Mouse (Mus musculus) right cerebral cortex, postnatal 10 days (tissue): ENCODE measurements around the gene Acvr2a.

ENCODE experiments used
- DNase-seq, 2 experiments: peaks; one replicate each; pipeline ENCODE4 v3.0.0; 2021; ENCODE audit warnings: low spot score in 2 of 2

The Acvr2a gene

DNA sequence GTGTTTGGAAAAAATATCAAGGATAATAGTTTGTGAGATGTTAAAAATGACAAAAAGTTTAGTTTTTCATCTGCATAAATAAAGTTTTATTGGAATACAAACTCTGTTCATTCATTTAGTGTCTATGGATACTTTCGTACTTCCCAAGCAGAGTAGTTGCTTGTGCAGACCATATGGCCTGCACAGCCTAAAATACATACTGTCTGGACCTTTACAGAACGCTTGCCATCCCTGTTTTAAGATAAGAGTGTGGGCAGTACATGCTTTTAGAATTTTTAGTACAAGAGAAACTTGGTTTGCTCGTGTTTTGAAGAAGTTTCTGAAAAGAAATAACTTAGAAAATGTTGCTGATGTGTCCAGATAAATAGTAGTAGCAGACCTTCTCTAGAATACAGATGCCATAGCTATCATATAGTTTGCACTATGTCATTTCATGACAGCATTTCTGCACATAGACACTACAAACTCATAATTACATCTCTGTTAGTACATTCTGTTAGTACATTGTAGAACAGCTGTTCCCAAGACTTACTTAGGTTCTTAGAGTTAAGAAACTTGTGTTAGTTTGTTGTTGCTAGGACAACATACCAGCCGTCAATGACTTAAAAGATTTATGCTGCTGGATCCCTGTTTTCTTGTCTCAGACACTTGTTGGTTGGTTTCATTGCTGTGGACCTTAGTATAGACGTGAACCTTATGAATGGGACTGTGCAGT lies 54.4 kb downstream of the Acvr2a start:
- DNase-seq: peak in 1 of 2 experiments; percentile 42

DNA sequence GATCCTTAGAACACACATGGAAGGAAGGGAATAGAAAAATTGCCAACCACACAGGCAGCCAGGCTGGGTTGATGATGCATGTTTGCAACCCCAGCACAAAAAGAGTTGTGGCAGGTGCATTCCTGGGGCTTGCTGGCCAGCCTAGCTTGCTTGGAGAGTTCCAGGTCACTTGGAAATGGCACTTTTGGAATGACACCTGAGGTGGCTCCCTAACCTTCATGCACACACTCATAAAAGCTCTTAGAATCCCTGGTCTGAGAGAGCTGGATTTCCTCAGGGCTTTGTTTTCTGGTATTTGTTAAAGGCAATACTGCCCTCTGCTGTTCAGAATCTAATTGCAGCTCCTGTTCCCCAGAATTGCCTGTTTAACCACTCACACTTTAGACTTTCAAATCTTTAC lies 72.0 kb downstream of the Acvr2a start:
- peak; percentile 67 to 71 for DNase-seq

DNA sequence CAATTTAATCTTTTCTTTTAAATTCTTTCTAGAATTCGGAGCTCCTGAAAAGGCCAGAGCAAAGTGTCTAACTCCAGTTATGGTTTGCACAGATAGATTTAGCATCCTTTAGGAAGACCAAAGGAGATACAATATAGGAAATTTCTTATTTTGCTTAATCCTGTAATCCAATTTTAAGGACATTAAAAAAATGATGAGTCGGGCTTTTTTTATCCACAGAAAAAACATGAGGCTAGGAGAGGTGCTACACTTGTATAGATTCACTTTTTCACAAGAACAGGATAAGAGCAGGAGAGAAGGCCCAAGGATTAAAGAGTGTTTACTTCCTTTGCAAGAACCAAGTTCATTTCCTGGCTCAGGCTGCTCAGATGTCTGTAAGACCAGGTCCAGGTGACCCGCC lies 81.3 kb downstream of the Acvr2a start:
- DNase-seq: no peak

DNA sequence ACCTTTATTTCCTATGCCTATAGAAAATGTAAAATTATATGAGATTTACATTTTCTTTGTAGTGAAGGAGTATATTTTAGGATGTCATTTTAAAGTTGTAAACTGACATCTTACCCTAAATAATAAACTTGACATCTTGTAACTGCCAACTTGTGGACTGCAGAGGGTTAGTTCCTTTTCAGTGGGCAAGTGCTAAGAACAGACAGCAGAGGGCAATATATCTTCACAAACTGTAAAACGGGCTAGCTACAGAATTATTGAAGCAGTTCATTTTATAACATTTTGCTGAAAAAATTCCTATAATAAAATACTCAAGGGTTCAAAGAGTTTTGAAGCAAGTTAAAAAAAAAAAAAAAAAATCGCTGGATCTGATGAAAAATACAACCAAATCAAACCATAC lies 95.0 kb downstream of the Acvr2a start:
- peak in 1 of 2 experiments; percentile 32 for DNase-seq

DNA sequence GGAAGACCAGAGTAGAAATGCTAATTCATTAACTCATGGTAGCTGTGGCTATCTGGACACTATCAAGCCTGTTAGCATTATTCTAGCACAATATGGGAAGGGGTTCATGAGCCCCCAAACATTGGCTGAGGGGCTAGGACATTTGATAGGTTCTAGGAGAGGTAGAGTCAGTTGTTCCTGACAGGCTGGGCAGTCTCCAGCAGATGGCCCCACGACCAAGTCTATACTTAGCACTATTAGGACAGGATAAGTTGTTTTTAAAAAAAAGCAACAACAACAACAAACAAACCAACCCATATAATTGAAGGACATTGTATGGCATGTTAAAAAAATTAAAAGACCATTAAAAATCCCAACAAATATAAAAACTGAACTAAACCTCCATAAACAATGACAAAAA lies 100.3 kb downstream of the Acvr2a start:
- no peak for DNase-seq

DNA sequence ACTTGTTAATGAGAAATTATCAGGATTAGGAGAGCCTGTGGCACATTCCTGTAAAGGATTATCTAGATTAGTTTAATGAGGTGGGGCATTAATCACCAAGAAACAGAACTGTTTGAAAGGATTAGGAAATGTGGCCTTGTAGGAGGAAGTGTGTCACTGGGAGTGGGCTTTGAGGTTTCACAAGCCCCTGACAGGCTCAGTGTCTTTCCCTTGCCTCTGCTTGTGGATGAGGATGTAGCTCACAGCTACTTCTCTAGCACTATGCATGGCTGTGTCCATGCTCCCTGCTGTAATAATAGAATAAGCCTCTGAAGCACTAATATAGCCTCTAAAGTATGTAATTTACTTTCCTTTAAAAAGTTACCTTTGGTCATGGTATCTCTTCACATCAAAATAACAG lies 101.9 kb downstream of the Acvr2a start:
- no peak for DNase-seq

DNA sequence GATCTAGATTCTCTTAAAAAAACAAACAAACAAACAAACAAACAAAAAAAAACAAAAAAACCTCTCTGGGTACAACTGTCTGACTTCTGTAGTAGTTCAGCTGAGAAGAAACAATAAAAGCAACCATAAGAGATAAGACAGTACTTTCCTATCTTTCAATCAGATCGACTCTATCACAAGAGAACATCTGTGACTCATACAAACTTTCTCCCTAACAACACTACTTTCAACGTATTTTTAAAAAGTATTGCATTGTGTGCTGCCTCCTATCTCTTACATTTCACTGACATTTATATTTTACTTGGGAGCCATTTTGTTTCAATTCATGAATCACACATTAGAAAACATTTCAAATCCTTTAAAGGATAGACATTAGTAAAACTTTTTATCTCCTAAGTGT lies 121.1 kb downstream of the Acvr2a start:
- DNase-seq: no peak

DNA sequence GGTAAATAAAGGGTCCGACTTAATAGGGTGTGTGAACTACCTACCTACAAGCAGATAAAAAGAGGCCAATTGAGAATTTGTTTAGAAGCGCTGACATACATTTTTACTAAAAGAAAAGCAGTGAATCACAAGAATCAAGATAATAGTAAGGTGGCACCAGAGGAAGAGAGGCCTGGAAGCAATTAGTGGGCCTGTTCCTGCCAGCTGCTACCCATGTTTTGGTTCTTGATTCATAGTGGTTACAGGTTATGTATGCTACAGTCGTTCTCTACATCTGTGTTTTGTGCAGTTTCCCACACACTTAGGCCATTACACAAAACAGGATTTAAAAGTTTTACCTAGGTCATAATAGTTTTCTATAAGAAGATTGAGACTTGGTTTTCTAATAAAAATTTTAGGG lies 133.9 kb downstream of the Acvr2a start:
- no peak for DNase-seq

DNA sequence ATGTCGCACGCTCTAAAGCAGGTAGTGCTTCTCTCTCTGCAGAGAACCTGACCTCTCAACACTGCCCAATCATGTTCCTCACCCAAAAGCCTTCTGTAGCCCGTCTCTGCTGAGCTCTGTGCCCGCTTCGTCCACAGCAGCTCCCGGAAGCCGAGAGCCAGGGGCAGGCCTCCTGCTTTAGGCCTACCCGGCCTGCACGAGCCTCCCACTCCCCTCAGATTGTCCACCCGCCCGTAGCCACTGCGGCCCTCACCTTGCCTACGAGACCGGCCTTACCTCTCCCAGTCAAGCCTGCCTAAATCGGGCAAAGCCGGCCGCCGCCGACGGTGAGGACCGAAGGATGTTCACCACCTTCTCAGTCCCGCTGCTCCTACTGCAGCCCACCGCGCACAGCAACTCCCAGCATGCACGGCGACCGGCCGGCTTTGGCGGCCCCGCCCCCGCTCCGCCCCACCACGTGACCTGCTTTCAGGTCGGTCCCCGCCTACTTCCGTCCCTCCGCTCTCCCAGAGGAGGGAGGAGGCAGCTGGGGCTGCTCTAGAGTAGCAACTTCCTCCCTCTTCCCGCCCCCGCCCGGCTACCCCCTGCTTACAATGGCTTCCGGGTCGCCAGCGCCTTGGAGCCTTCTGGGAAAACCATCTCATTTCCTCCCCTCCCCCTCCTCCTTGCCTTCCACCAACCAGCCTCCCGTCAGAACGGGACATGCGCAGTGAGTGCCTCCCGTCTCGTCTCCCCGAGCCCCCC lies 135.1 kb downstream of the Acvr2a start, which contains the start of gene Mbd5:
Gene Mbd5 (plus strand): TSS at position 668 of the 744 bp plus-strand sequence.
- peak; percentile 99 to 100 for DNase-seq

DNA sequence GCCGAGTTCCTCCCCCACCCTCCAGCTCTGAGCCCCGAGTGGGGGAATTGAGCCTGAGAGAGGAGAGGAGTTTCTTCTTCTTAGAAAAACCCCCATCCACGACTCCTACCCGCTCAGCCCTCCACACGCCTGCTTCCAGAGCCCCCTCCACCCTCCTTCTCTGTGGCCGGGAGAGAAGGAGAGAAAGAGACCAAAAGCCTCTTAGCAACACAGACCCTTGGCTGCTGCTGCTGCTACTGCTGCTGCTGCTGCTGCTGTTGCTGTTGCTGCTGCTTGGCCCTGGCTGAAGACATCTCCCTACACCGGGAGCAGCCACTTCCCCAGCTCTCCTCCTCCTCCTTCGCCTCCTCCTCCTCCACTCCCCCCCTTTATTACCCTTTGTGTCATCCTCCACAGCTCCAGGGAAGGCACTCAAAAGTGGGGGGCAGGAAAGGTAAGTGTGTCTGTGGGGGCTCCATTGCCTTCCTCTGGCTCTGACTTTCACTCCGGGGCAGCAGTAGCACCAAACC lies 135.9 kb downstream of the Acvr2a start:
- peak; percentile 55 to 63 for DNase-seq

DNA sequence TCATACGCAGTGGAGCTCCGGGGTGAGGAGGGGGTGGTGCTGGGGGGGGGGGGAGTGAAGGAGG lies 136.2 kb downstream of the Acvr2a start, which contains the start of gene Orc4:
Gene Orc4 (minus strand): TSS at position 26 of the 64 bp plus-strand sequence.
- DNase-seq: no peak

DNA sequence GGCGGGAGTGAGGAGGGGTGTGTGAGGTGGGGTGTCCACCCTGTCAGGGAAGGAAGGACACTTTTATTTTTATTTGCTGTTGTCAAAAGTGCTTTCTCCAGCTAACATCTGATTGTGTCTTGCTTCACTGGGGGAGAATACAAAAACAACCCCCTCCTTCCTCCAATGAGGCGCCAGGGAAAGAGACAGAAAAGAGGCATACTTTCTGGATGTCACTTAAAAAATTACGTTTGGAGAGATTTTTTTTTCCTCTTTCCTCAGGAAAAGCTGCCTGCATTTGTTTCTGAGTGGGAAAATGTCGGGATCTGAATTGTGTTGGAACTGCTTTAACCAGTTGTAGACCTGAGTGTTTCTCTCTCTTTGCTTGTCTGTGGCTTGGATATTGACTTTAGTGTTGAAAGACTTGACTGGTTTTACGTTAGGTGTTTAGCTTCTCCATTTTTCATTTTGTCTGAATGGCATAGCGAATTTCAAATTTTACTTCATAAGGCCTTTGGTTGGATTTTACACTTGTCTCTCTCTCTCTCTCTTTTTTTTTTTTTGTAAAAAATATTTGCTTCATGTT lies 136.5 kb downstream of the Acvr2a start:
- DNase-seq: no peak
